Mouse (Mus musculus) small intestine, adult 2 months (tissue): ENCODE results near the gene Pcdh15. TPM values are rescaled to one million over a fixed set of nuclear protein-coding genes. Genes with fewer than 3 reads are reported as not detected.

Source experiments
- H3K27ac ChIP-seq: fragments of 200-500 bp; 2 replicates; pipeline ENCODE4 v1.5.1; 2012; ENCODE audit warnings: low read depth, low read length, control low read depth, inconsistent platforms; ENCODE audit not compliant: insufficient read depth
- H3K27me3 ChIP-seq: fragments of 200-500 bp; 2 replicates; pipeline ENCODE4 v1.6.1; 2012; ENCODE audit warnings: mild to moderate bottlenecking, moderate library complexity, low read length, inconsistent platforms; ENCODE audit not compliant: control insufficient read depth, insufficient read depth
- H3K36me3 ChIP-seq: fragments of 200-500 bp; 2 replicates; pipeline ENCODE4 v1.6.1; 2012; ENCODE audit warnings: mild to moderate bottlenecking, low read length, control low read depth, inconsistent platforms; ENCODE audit not compliant: control insufficient read depth, insufficient read depth
- H3K4me1 ChIP-seq: fragments of 200-500 bp; 2 replicates; pipeline ENCODE4 v1.6.1; 2012; ENCODE audit warnings: low read length, inconsistent platforms, mixed read lengths; ENCODE audit not compliant: control insufficient read depth, insufficient read depth, insufficient read length
- H3K4me3 ChIP-seq: fragments of 200-500 bp; 2 replicates; pipeline ENCODE4 v1.5.1; 2012; ENCODE audit warnings: low read depth, mild to moderate bottlenecking, control low read depth, inconsistent platforms, low read length, moderate library complexity
- CTCF ChIP-seq: fragments of 200-500 bp; IDR thresholded peaks from 2 replicates; pipeline ENCODE4 v1.5.1; 2012; ENCODE audit warnings: low read depth, mild to moderate bottlenecking, control low read depth, inconsistent platforms, low read length, moderate library complexity, mixed read lengths; ENCODE audit not compliant: insufficient replicate concordance, insufficient read length; ENCODE audit errors: extremely low read depth
- POLR2A ChIP-seq: fragments of 200-500 bp; IDR thresholded peaks from 2 replicates; pipeline ENCODE4 v1.6.1; 2012; ENCODE audit warnings: low read depth, mild to moderate bottlenecking, control low read depth, inconsistent platforms, low read length, moderate library complexity
- WGBS: fragments of 180-500 bp; shearing (Covaris S2); methylation state at CpG from one replicate; pipeline ENCODE4 v1.1.7; 2018; 5-methylcytosine and 5-hydroxymethylcytosine counted together
- polyA plus RNA-seq: library from polyadenylated mRNA; depleted of rRNA; stranded (reverse); fragments of >200 nt; gene quantifications from 2 replicates; pipeline ENCODE4 v1.2.3, GENCODE M21; 2012

Pcdh15 gene
- polyA plus RNA-seq, 1 experiment, result 0.16 TPM

GRCm38 (mm10) chr10:74569603-74570002 is 1470.5 kb downstream of the Pcdh15 start:
- H3K4me1 ChIP-seq, result no peaks in the 10 kb centered on the region
- TF ChIP-seq POLR2A (no peak), CTCF (no peak)
- 65% methylated on average over 3 of the region's 3 CpGs for WGBS
- H3K4me3 ChIP-seq, result no peak overlapping the region
- H3K27ac ChIP-seq, result no peak overlapping the region
- H3K27me3 ChIP-seq, result no peaks in the 10 kb centered on the region
- no peaks in the 10 kb centered on the region for H3K36me3 ChIP-seq

DNA sequence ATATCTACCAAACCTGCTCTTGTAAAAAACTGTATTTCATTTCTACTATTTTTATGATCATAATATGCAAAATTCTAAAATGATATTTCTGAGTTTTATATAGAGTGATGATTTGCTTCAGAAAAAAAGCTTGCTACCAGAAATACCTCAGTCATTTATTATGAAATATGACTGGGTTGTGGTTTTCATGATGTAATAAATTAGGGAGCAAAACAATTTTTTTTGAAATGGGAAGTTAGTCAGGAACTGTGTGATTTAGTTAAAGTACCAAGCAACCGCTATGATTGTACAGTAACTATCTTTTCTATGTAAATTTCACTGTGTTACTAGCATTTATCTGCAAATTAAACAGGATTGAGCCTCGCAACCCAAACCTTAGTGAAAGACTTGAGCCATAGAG is 1480.8 kb downstream of the Pcdh15 start:
- WGBS, result 77% methylated on average over 2 of the region's 2 CpGs
- Histone ChIP-seq H3K4me1 (no peaks in the 10 kb centered on the region), H3K27ac (no peak overlapping the region), H3K36me3 (no peaks in the 10 kb centered on the region), H3K4me3 (no peak overlapping the region), H3K27me3 (no peaks in the 10 kb centered on the region)
- no peak for TF ChIP-seq POLR2A
- TF ChIP-seq CTCF, result no peak

- no peaks in the 10 kb centered on the region for H3K36me3 ChIP-seq
- no peak overlapping the region for H3K4me3 ChIP-seq
- no peak for TF ChIP-seq POLR2A
- TF ChIP-seq CTCF, result no peak
- no peaks in the 10 kb centered on the region for H3K27me3 ChIP-seq
- H3K4me1 ChIP-seq, result no peaks in the 10 kb centered on the region
- no peak overlapping the region for H3K27ac ChIP-seq
- 67% methylated on average over 3 of the region's 3 CpGs for WGBS
Measured at GRCm38 (mm10) chr10:74591799-74592198, 1492.7 kb downstream of the Pcdh15 start.

DNA sequence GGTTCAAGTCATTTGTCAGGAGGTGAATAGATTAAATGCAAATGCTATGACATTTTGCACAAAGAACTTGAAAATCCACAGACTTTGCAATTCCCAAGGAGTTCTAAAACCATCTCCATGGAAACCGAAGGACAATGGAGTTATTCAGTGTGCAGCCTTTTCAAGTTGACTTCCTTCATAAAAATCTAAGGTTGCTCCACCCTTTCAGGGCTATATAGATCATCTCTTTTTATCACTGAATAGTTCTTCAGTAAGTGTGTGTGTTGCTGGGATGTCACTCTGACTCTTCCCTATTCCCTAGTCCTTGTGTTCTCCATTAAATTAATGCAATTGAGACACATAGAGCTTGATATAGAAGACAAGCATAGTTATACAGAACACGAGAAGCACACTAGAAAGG is 1508.5 kb downstream of the Pcdh15 start:
- H3K4me1 ChIP-seq, result no peaks in the 10 kb centered on the region
- H3K4me3 ChIP-seq, result no peak overlapping the region
- no peaks in the 10 kb centered on the region for H3K36me3 ChIP-seq
- no peaks in the 10 kb centered on the region for H3K27me3 ChIP-seq
- 79% methylated on average over 2 of the region's 2 CpGs for WGBS
- TF ChIP-seq POLR2A, result no peak
- TF ChIP-seq CTCF, result no peak
- H3K27ac ChIP-seq, result no peak overlapping the region

GRCm38 (mm10) chr10:74621837-74622236 is 1522.7 kb downstream of the Pcdh15 start:
- WGBS, result 35% methylated on average over 2 of the region's 2 CpGs
- Histone ChIP-seq H3K4me1 (no peaks in the 10 kb centered on the region), H3K4me3 (no peak overlapping the region), H3K27me3 (no peaks in the 10 kb centered on the region), H3K36me3 (no peaks in the 10 kb centered on the region), H3K27ac (no peak overlapping the region)
- TF ChIP-seq POLR2A, result no peak
- no peak for TF ChIP-seq CTCF

- Histone ChIP-seq H3K27ac (no peak overlapping the region), H3K36me3 (no peaks in the 10 kb centered on the region), H3K4me1 (no peaks in the 10 kb centered on the region), H3K4me3 (no peak overlapping the region), H3K27me3 (no peaks in the 10 kb centered on the region)
- TF ChIP-seq POLR2A (no peak), CTCF (no peak)
- 39% methylated on average over 4 of the region's 4 CpGs for WGBS
Measured at GRCm38 (mm10) chr10:74625715-74626114, 1526.6 kb downstream of the Pcdh15 start.

GRCm38 (mm10) chr10:74626596-74626995 is 1527.5 kb downstream of the Pcdh15 start:
- Histone ChIP-seq H3K4me1 (no peaks in the 10 kb centered on the region), H3K36me3 (no peaks in the 10 kb centered on the region), H3K27me3 (no peaks in the 10 kb centered on the region), H3K27ac (no peak overlapping the region), H3K4me3 (no peak overlapping the region)
- 27% methylated on average over 10 of the region's 10 CpGs for WGBS
- TF ChIP-seq POLR2A (no peak), CTCF (no peak)

DNA sequence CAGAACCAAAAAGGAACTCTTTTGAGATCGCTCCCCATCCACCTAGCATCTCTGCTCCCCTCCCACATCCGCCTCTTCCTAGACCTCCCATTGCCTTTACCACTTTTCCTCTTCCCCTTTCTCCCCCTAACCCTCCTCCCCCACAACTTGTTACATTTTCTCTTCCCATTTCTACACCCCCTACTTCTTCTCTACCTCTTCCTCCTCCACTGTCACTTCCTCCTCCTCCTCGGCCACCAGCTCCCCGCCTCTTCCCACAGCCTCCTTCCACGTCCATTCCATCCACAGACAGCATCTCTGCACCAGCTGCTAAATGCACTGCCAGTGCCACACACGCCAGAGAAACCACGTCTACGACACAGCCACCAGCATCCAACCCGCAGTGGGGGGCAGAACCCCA is 1532.2 kb downstream of the Pcdh15 start:
- Histone ChIP-seq H3K27ac (no peak overlapping the region), H3K36me3 (no peaks in the 10 kb centered on the region), H3K4me3 (no peak overlapping the region), H3K27me3 (no peaks in the 10 kb centered on the region), H3K4me1 (no peaks in the 10 kb centered on the region)
- 79% methylated on average over 9 of the region's 9 CpGs for WGBS
- TF ChIP-seq CTCF (no peak), POLR2A (no peak)
